Mouse (Mus musculus) kidney, adult 2 months (tissue): ENCODE measurements at regions not wholly inside any gene's neighbourhood (a gene's known extent, or its start where the extent isn't known, plus 50 kb on each side); places are given as distances from the start of the nearest gene placed in this dataset.

ENCODE experiments used
- CTCF ChIP-seq: fragments of 200-500 bp; conservative IDR thresholded peaks from 2 replicates; pipeline ENCODE4 v1.5.1; 2011; ENCODE audit warnings: low read depth, mild to moderate bottlenecking, control low read depth, low read length, moderate library complexity, mixed read lengths; ENCODE audit not compliant: insufficient read depth, insufficient read length
- POLR2A ChIP-seq: fragments of 200-500 bp; IDR thresholded peaks from one replicate; pipeline ENCODE4 v1.6.1; 2011; ENCODE audit warnings: low read depth, low read length, control low read depth

GRCm38 (mm10) chr17:67515601-67516147, 116.8 kb downstream of the Lrrc30 start:
- no peak for TF ChIP-seq POLR2A
- TF ChIP-seq CTCF = no peak
